Mouse (Mus musculus): ENCODE measurements at regions not wholly inside any gene's neighbourhood (a gene's known extent, or its start where the extent isn't known, plus 50 kb on each side); places are given as distances from the start of the nearest gene placed in this dataset.

DNA sequence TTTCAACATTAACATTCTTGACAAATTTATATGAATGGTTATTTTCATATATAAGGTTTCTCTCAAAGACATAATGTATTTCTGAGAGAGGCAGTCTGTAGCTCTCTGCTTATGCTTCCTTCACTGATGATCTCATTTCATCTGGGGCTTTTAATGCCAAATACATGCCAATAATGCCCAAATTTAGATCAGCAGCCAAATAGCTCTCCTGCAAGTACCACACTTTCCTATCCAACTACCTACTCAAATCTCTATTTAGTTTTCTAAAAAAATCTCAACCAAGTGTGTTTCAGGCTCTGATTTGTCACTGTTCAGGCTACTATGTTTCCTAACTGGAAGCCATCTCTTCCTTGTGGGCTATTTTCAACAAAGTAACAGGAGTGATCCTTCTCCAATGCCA lies 616.6 kb downstream of the Mettl4 start:
- TF ChIP-seq KAT2A (conservative IDR thresholded peaks at IDR 0.05; ENCODE audit: low read depth, low read length): no peak
- no peak for TF ChIP-seq MYB (IDR thresholded peaks at IDR 0.05; ENCODE audit: low read depth, low read length)
- no peak for TF ChIP-seq ZKSCAN1 (IDR thresholded peaks at IDR 0.05; ENCODE audit: low read depth, low read length)
- no peak for TF ChIP-seq SMC3 (IDR thresholded peaks at IDR 0.05; ENCODE audit: low read depth, low read length)
- TF ChIP-seq HCFC1 (IDR thresholded peaks at IDR 0.05; ENCODE audit: low read depth, low read length): no peak
- TF ChIP-seq TBP (IDR thresholded peaks at IDR 0.05; ENCODE audit: low read depth, low read length): no peak
- no peak for TF ChIP-seq MYC (IDR thresholded peaks at IDR 0.05; ENCODE audit: low read depth, low read length)
- no peak for TF ChIP-seq ELF1 (IDR thresholded peaks at IDR 0.05; ENCODE audit: low read depth, low read length)

DNA sequence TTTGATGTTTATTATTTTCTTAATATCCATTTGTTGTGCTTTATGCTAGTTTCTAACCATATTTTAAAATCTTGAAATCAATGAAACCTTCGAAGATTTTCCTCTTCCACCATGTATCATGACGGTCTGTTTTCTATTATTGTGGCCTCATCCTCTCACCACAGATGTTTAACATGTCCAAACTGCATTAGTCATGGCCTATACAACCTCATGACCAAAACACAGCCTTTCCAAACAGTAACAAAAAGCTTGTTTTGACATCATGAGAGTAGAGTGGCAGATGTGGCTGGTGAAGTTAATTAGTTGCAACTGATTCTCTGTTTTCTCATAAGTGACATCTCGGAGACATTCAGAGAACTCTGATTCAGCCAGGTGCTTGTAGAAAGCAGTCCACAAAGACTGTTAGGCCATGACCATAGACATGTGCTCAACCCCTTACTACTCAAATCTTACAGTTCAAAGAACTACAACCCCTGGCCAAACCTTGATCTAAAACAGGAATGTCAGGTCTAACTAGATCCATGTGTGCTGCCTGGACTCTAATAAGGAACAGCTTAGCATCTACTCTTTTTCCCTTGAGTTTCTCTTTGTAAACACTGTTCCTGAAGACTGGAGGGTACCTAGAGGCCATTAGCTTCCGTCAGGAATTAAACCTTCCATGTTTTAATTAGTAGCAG lies 655.7 kb downstream of the Mettl4 start:
- Histone ChIP-seq H3K27me3 (ENCODE audit: control insufficient read depth in 1 of 2, insufficient read depth in 2 of 2, low read length in 2 of 2) (no peaks in the 10 kb centered on the region), H3K27ac (ENCODE audit: control insufficient read depth, low read depth, low read length) (no peak overlapping the region), H3K4me3 (ENCODE audit: control insufficient read depth in 1 of 2, insufficient read depth in 1 of 2, low read depth in 2 of 2, low read length in 2 of 2) (no peak overlapping the region), H3K9ac (ENCODE audit: control insufficient read depth, low read depth, low read length, poor library complexity, severe bottlenecking) (no peak overlapping the region), H3K9me3 (replicated peaks; ENCODE audit: insufficient read depth, low read length) (no peaks in the 10 kb centered on the region), H3K4me1 (ENCODE audit: control insufficient read depth in 1 of 2, insufficient read depth in 2 of 2, low read length in 2 of 2) (no peaks in the 10 kb centered on the region), H3K36me3 (ENCODE audit: control insufficient read depth in 1 of 2, insufficient read depth in 2 of 2, low read length in 2 of 2) (no peaks in the 10 kb centered on the region), H3K79me2 (ENCODE audit: control insufficient read depth, insufficient read depth, low read length, poor library complexity) (no peaks in the 10 kb centered on the region)
- no peak for DNase-seq (ENCODE audit: low read depth, low spot score)
- TF ChIP-seq ZMIZ1 (IDR thresholded peaks at IDR 0.05; ENCODE audit: low read depth, low read length): no peak
- TF ChIP-seq USF2 (IDR thresholded peaks at IDR 0.05; ENCODE audit: borderline replicate concordance in 1 of 2, insufficient read depth in 1 of 2, low read depth in 1 of 2, low read length in 2 of 2): no peak
- no peak for TF ChIP-seq E2F4 (IDR thresholded peaks at IDR 0.05; ENCODE audit: borderline replicate concordance, low read depth, low read length)
- no peak for TF ChIP-seq ZNF384 (IDR thresholded peaks at IDR 0.05; ENCODE audit: low read depth, low read length)
- no peak for TF ChIP-seq JUND (IDR thresholded peaks at IDR 0.05; ENCODE audit: low read depth, low read length)
- TF ChIP-seq TCF12 (IDR thresholded peaks at IDR 0.05; ENCODE audit: low read depth, low read length): no peak
- no peak for TF ChIP-seq USF1 (IDR thresholded peaks at IDR 0.05; ENCODE audit: low read depth, low read length)

More for the DNA sequence above, 616.6 kb downstream of the Mettl4 start:
- H3K9me3 ChIP-seq (replicated peaks; ENCODE audit: insufficient read depth, low read length): no peaks in the 10 kb centered on the region
- H3K27me3 ChIP-seq (ENCODE audit: control insufficient read depth in 1 of 2, insufficient read depth in 2 of 2, low read length in 2 of 2): no peaks in the 10 kb centered on the region
- no peak overlapping the region for H3K4me3 ChIP-seq (ENCODE audit: control insufficient read depth in 1 of 2, insufficient read depth in 1 of 2, low read depth in 2 of 2, low read length in 2 of 2)
- no peaks in the 10 kb centered on the region for H3K4me1 ChIP-seq (ENCODE audit: control insufficient read depth in 1 of 2, insufficient read depth in 2 of 2, low read length in 2 of 2)
- no peak overlapping the region for H3K27ac ChIP-seq (ENCODE audit: control insufficient read depth, low read depth, low read length)
- no peaks in the 10 kb centered on the region for H3K36me3 ChIP-seq (ENCODE audit: control insufficient read depth in 1 of 2, insufficient read depth in 2 of 2, low read length in 2 of 2)
- H3K9ac ChIP-seq (ENCODE audit: control insufficient read depth, low read depth, low read length, poor library complexity, severe bottlenecking): no peak overlapping the region
- H3K79me2 ChIP-seq (ENCODE audit: control insufficient read depth, insufficient read depth, low read length, poor library complexity): no peaks in the 10 kb centered on the region
- no peak for DNase-seq (ENCODE audit: low read depth, low spot score)
